Mouse (Mus musculus) retina, embryonic 14.5 days (tissue): ENCODE measurements around the gene Atl1.

Experiments used
- DNase-seq: peaks from one replicate; pipeline ENCODE4 v3.0.0-alpha.2; 2015; ENCODE audit warnings: low spot score

Atl1 gene

DNA sequence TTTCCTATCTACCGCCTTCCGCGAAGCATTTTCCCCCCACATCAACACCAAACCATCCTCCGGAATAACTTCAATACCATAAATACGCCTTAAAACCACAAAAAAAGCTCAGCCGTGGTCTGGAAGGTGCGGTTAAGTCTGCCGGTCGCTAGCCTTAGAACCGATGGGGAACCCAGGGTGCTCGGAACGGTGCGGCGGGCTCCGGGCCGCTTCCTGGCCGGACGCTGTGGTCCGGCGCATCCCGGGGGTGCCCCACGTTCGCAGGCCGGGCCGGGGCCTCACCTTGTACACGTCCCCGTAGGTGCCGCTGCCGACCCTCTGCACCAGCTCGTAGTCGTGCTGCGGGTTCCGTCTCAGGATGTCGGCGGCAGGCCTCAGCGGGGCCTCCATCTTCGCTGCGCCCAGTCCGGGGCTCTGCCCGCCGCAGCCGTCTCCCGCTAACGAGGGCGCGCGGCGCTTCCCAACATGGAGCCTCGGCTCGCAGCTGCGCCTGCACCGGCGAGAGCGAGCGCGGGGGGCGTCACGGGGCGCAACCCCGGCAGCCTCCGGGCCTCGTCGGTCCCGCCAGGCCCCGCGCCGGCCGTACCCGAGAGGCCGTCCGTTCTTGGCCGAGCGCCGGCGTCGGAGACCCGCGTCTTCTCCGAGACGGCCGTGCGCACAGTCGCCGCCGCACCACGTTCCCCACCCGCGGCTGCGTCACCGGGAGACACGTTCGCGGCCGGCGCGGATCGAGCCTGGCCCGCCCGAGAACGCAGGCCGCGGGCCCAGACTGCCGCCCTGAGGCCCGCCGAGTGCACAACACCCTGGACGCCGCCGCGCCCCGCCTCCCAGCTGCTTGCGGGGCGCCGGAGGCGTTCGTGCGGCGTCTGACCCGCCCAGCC is at the start of gene Atl1, which contains the start of gene Map4k5:
Gene Atl1 (plus strand): TSS at position 244 of the 881 bp plus-strand sequence.
Gene Map4k5 (minus strand): TSS at position 830 of the 881 bp plus-strand sequence.
- peak; percentile 93 for DNase-seq

DNA sequence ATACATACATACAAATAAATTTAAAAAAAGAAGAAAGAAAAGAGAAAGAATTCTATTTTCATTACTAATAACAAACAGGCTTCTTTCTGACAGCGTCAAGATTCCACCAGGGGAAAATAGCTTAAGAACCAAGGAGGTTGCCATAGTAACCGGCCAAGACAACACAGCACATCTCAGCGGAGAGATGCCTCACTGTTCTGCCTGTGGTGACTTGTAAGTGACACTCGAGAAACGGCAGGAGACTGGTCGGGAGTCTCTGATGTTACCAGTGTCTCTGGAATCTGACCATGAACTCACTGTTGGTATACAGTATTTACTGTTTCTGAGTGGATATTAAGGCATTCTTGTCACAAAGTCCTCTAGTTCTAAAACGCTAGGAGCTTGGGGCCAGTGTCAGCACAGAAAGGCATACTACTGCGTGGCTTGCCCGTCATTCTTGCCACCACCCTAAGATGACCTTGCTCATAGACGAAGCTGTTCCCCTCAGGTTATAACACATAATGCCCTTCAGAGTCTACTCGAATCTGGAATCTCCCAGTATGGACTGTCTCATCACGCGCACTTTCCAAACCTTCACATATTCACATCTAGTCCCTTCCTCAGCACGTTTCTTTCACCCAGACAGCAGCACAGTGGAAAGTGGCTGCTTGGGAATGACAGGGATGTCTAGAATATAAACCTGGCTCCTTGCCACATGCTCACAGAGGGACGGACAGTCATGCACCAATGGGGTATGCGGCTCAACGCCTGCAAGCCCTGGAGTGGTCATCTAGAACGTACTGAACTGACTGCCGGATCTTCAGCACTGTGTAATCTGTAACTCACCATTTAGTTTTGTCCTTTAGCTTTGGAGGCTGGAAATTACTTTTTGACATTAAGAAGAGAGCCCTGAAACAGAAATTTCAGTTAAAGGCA is 48.6 kb upstream of the Atl1 start:
- DNase-seq, result peak; percentile 33

DNA sequence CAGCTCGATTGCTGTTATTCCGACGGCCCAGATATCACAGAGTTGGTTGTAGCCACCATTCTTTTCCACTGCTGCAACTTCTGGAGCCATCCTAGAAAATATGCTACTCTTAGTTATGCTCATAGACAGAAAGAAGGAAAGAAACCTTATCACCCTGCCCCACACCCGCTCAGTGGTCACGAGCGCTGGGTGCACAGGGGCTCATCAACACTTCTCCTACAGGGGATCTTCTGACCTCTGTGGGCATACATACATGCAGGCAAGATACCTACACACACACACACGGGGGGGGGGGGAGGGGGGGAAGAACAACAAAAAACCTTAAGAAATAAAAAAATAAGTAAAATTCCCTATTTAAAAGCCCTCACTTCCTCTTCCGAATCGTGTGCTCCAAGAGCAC is 46.7 kb upstream of the Atl1 start:
- DNase-seq, result no peak

DNA sequence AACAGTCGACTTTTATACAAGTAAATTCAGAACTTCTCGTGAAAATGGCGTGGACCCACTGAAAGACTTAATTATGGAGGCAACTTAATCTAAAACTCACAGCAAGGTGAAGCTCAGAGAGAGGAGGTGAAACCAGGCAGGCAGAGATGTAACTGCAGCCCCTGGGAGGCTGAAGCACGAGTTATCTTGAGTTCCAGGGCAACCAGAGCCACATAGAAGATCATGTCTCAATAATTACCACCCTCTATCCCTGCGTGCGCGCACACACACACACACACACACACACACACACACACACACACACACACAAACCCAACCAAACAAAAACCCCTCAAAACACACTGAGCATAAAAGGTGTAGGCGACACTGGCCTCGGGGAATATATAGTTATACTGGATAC is 45.9 kb upstream of the Atl1 start:
- no peak for DNase-seq

GRCm38 (mm10) chr12:69848083-69848878 is 44.1 kb upstream of the Atl1 start:
- DNase-seq, result no peak

GRCm38 (mm10) chr12:69852288-69852687 is 40.1 kb upstream of the Atl1 start:
- peak; percentile 51 for DNase-seq

DNA sequence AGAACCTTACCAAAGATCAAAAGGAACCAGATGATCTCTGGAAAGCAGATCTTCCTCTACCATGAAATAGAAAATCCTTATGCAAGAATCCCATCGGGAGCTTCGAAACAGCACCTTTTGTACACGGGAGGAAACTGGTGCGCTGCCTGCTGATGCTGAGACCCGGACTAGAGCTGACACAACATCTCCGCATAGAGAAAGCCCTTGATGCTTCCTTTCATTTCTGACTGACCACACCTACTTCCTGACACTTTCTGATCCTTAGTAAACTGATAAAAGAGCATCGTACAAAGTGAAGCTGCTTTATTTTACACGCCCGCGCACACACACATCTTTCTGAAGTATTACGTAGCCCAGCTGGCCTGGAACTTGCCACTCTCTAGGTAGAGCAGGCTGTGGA is 39.0 kb upstream of the Atl1 start:
- DNase-seq, result no peak

GRCm38 (mm10) chr12:69853942-69854341 is 38.5 kb upstream of the Atl1 start:
- no peak for DNase-seq

DNA sequence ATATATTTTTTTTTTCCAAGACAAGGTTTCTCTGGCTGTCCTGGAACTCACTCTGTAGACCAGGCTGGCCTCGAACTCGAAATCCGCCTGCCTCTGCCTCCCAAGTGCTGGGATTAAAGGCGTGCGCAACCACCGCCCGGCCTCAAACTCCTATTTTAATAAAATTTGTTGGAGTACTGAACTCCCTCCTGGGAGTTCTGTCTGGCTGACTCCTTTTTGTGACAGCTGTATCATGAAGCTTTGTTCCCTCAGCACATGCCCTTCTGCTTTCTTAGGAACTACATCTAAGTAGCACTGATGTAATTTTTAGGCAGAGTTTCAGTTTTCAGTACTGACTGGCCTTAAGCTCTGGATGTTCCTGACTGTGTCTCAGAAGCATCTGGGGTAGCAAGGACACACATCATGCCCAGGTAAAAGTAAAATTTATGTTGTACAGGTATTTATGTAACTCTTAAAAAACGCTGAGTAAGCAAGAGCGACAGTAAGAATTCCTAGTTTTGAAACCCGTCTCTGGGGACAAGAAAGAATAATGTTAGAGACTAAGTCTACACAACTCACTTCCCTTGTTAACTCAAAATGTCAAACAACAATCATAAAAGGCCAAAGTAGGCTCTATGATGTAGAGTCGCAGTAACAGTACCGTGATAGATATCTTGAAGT is 36.6 kb upstream of the Atl1 start:
- DNase-seq, result no peak

GRCm38 (mm10) chr12:69856398-69856797 is 36.0 kb upstream of the Atl1 start:
- no peak for DNase-seq

GRCm38 (mm10) chr12:69857597-69857996 is 34.8 kb upstream of the Atl1 start:
- no peak for DNase-seq

GRCm38 (mm10) chr12:69858847-69859246 is 33.6 kb upstream of the Atl1 start:
- no peak for DNase-seq

DNA sequence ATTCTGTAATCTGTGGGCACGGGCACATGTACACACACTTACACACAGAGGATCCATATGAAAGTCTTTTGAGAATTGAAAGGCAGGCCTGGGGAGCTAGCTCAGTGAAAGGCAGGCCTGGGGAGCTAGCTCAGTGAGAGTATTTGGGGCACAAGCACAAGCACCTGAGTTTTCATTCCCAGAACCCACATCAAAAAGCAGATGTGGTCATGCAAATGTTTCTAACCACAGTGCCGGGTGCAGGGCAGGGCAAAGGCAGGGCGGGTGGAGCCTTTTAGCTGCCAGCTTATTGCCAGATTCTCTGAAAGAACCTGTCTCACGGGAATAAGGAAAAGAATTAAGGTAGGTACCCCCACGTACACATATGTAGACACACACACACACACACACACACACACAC is 28.9 kb upstream of the Atl1 start:
- DNase-seq, result no peak

DNA sequence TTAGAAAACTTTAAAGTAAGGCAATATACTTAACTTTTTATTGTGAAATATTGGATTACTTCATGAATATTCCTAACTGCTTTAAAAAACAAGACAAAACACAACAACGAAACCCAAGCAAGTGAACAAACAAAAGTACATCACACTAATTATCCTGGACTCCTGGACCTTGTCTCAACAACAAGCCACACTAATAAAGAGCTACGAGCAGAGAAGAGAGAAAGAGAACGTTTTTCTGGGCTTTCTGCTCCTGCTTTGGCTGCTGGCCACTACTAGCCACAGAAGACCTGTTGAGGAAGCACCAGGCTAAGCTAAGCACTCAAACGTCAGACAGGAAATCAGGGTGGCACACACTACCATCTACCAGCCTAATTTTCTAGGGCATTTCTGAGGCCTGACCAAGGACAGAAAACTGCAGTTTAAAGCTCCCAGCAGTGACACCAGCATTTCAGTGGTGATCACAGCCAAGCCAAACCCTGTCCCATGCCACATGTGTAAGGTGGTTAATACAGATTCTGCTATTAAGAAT is 28.2 kb upstream of the Atl1 start:
- DNase-seq, result no peak

- DNase-seq, result no peak
Measured at GRCm38 (mm10) chr12:69867338-69867737, 25.1 kb upstream of the Atl1 start.

GRCm38 (mm10) chr12:69871632-69872031 is 20.8 kb upstream of the Atl1 start:
- DNase-seq, result no peak

DNA sequence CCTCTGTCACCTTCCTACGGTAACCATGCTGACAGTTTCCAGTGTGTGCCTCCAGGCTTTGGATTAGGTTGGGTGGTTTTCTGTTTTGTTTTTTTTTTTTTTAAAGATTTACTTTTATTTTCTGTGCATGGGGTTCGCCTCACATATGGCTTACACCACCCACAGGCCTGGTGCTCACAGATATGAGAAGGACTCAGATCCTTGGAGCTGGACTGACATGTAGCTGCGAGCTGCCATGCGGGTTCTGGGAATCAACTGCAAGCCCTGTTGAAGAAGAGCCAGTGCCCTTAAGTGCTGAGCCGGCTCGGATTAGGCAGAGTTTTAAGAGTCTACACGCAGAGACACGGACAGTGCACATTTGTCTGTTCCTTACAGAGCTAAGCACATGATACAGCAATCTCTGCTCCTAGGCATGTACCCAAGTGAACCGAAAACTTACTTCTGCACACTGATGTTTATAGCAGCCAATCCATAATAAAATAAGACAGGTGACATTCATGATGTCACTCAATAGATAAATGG is 14.5 kb upstream of the Atl1 start:
- no peak for DNase-seq

- peak; percentile 33 for DNase-seq
Measured at GRCm38 (mm10) chr12:69879172-69879665, 13.2 kb upstream of the Atl1 start.

DNA sequence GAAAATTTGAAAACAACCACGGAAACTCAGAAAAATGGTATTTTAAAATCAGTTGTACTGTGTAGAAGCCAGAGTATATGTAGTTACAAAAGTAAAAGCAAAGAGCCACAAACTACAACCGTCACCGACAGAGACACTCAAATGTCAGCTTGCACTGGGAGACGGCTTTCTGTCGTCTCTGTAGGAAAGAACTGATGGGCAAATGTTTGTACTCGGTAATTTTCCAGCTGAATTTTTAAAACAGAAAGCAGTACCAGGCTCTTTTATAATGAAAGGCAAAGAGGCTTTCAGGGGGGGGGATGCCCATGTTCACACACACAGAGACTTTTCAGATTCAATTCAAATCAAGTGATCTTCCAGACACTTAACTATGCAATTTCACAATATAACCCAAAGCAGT is 12.7 kb upstream of the Atl1 start:
- no peak for DNase-seq

DNA sequence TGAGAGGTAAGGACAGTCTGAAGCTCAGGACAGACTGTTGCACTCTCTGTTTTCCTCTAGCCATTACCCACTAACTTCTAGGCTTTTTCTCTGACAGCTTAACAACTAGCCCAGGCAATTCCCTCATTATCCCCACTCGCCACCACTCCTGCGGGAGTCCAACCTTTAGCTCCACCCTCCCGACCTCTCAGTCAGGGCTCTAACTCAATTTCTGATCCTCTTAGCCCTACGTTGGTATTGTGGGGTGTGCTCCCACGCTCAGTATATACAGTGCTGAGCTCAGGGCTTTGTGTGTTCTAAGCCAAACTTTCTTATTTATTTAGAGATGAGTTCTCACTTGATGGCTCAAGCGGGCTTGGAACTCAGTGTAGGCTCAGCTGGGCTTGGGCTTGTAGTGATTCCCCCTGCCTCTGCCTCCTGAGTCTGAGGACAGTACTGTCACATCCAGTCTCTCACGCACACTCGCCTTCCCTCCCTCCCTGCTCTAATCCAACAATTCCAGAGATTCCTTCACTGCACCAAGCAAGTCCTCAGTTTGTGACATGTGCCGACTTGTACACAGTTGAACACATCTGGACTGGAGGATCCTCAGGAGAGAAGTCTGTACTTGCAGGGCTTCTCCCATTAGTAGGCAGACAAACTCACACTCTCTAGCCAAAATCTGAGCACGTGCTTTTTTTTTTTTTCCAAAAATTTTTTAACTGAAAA is 11.1 kb upstream of the Atl1 start:
- no peak for DNase-seq
